Mouse (Mus musculus): Measurements from ENCODE around the gene Krt84. TPM values are rescaled to one million over a fixed set of nuclear protein-coding genes. Genes with fewer than 3 reads are reported as not detected.

Gene Krt84
- total RNA-seq (2021) (not detected), polyA plus RNA-seq (2012; rRNA removed) (not detected in 2 replicates)
- long read RNA-seq: 0 reads

- no peak for DNase-seq
- WGBS: 80% methylated on average over 7 of the region's 7 CpGs
- TF ChIP-seq CTCF (IDR thresholded peaks at IDR 0.05): no peak
- TF ChIP-seq EP300 (IDR thresholded peaks at IDR 0.05; ENCODE audit: insufficient read depth, low read depth, low read length): no peak
- TF ChIP-seq POLR2A (IDR thresholded peaks at IDR 0.05; ENCODE audit: insufficient read depth, low read depth, low read length): no peak
- H3K79me2 ChIP-seq (replicated peaks; ENCODE audit: control insufficient read depth, insufficient read depth, low read length): no peaks in the 10 kb centered on the region
- no peak within 1 kb of the TSS for H3K27ac ChIP-seq
- no peaks in the 10 kb centered on the region for H3K36me3 ChIP-seq (ENCODE audit: control insufficient read depth, insufficient read depth, low read length)
- no peak within 1 kb of the TSS for H3K9ac ChIP-seq (ENCODE audit: low read depth, low read length)
- intact Hi-C loops (cut with DNase I): no loop called here
- no peaks in the 10 kb centered on the region for H3K4me1 ChIP-seq (ENCODE audit: control insufficient read depth, insufficient read depth, low read length)
- H3K4me3 ChIP-seq: no peak within 1 kb of the TSS
- H3K27me3 ChIP-seq (ENCODE audit: control insufficient read depth, insufficient read depth, low read length): peaks cover under 1% of the 10 kb centered on the region; the same call in 1 of the 2 replicates
Observed at GRCm38 (mm10) chr15:101532720-101533119, at the start of gene Krt84. Gene Krt84 (minus strand): TSS chr15:101532820.

- TF ChIP-seq POLR2A (IDR thresholded peaks at IDR 0.05; ENCODE audit: insufficient read depth, low read depth, low read length) (no peak), CTCF (IDR thresholded peaks at IDR 0.05) (no peak), EP300 (IDR thresholded peaks at IDR 0.05; ENCODE audit: insufficient read depth, low read depth, low read length) (no peak)
- WGBS: 63% methylated on average over 3 of the region's 3 CpGs
- no peak overlapping the region for H3K9ac ChIP-seq (ENCODE audit: low read depth, low read length)
Observed at GRCm38 (mm10) chr15:101581701-101582100, 49.1 kb upstream of the Krt84 start.

DNA sequence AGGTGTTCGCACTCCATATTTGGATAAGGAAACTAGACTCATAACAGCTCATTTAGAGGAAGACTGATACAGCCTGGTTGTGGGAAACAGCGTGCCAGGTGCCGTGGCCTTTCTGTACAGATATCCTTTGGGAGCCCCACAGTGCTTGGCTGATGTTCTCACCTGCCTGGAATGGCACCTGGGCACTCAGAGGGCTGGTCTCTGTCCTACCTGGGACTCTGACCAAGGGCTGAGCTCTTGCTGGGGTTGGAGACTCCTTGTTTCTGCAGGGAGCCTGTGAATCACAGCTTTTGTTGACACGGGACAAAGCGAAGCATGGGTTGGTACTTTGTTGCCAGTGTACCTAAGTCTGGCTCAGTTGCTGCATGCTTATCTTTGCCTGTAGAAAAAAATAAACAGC, 42.9 kb upstream of the Krt84 start:
- Histone ChIP-seq H3K27ac (no peak overlapping the region), H3K9ac (ENCODE audit: low read depth, low read length) (no peak overlapping the region), H3K4me3 (no peak overlapping the region), H3K4me1 (ENCODE audit: control insufficient read depth, insufficient read depth, low read length) (no peaks in the 10 kb centered on the region), H3K27me3 (ENCODE audit: control insufficient read depth, insufficient read depth, low read length) (no peaks in the 10 kb centered on the region), H3K79me2 (replicated peaks; ENCODE audit: control insufficient read depth, insufficient read depth, low read length) (no peaks in the 10 kb centered on the region), H3K36me3 (ENCODE audit: control insufficient read depth, insufficient read depth, low read length) (no peaks in the 10 kb centered on the region)
- intact Hi-C loops (cut with DNase I): no loop called here
- peak in 1 of 2 experiments; percentile 4 for DNase-seq
- WGBS: 46% methylated on average over 5 of the region's 5 CpGs
- TF ChIP-seq CTCF (IDR thresholded peaks at IDR 0.05): no peak
- TF ChIP-seq EP300 (IDR thresholded peaks at IDR 0.05; ENCODE audit: insufficient read depth, low read depth, low read length): no peak
- no peak for TF ChIP-seq POLR2A (IDR thresholded peaks at IDR 0.05; ENCODE audit: insufficient read depth, low read depth, low read length)

More at GRCm38 (mm10) chr15:101581701-101582100, 49.1 kb upstream of the Krt84 start:
- no peak for DNase-seq
- intact Hi-C loops (cut with DNase I): no loop called here
- H3K36me3 ChIP-seq (ENCODE audit: control insufficient read depth, insufficient read depth, low read length): no peaks in the 10 kb centered on the region
- H3K27ac ChIP-seq: no peak overlapping the region
- no peaks in the 10 kb centered on the region for H3K79me2 ChIP-seq (replicated peaks; ENCODE audit: control insufficient read depth, insufficient read depth, low read length)
- H3K27me3 ChIP-seq (ENCODE audit: control insufficient read depth, insufficient read depth, low read length): no peaks in the 10 kb centered on the region
- no peaks in the 10 kb centered on the region for H3K4me1 ChIP-seq (ENCODE audit: control insufficient read depth, insufficient read depth, low read length)
- H3K4me3 ChIP-seq: no peak overlapping the region

DNA sequence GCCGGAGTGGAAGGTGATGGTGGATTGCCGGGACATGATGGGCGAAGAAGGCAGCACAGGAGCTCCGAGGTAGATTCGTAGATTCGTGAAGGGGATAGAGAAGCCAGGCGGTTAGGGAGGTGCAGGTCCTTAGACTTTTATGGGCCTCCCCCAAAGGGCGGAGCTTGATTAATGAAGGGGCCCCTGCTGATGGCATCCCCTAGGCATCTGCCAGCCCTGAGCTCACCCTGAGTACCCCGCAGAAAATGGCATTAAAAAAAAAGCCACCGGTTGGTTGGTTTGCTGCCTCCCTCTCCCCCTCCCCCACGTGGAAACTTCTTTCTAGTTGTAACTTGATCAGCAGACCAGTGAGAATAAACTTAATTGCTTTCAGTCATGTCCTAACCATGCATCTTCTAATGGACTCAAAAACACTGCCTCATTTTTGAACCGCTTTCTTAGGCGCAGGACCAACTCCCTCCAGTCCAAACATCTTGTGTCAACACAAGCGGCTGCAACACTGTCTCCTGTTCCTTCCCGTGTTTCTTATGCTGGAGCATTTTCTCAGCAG, 41.3 kb upstream of the Krt84 start, which contains the start of gene Krt75:
TSS of gene Krt75 (minus strand) at position 109 of the 550 bp plus-strand sequence.
- no peak within 1 kb of the TSS for H3K4me3 ChIP-seq
- 62% methylated on average over 15 of the region's 15 CpGs for WGBS
- no peaks in the 10 kb centered on the region for H3K4me1 ChIP-seq (ENCODE audit: control insufficient read depth, insufficient read depth, low read length)
- intact Hi-C loops (cut with DNase I): no loop called here
- no peaks in the 10 kb centered on the region for H3K27me3 ChIP-seq (ENCODE audit: control insufficient read depth, insufficient read depth, low read length)
- no peak within 1 kb of the TSS for H3K27ac ChIP-seq
- H3K9ac ChIP-seq (ENCODE audit: low read depth, low read length): no peak within 1 kb of the TSS
- no peaks in the 10 kb centered on the region for H3K36me3 ChIP-seq (ENCODE audit: control insufficient read depth, insufficient read depth, low read length)
- no peak for DNase-seq
- TF ChIP-seq CTCF (IDR thresholded peaks at IDR 0.05) (no peak), POLR2A (IDR thresholded peaks at IDR 0.05; ENCODE audit: insufficient read depth, low read depth, low read length) (no peak), EP300 (IDR thresholded peaks at IDR 0.05; ENCODE audit: insufficient read depth, low read depth, low read length) (no peak)
- no peaks in the 10 kb centered on the region for H3K79me2 ChIP-seq (replicated peaks; ENCODE audit: control insufficient read depth, insufficient read depth, low read length)

DNA sequence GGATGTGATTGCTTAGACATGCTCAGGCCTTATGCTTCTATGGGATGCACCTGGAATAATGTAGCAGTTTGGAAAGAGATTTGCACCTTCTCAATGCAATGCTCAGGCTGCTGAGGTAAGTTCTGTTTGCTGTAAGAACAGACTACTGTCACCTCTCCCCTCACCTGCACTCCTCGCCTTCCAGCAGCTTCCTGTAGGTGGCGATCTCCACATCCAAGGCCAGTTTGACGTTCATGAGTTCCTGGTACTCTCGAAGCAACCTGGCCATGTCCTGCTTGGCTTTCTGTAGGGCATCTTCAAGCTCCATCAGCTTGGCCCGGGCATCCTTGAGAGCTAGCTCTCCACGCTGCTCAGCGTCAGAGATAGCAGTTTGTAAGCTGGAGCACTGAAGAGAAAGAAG, 35.2 kb upstream of the Krt84 start:
- H3K27ac ChIP-seq: no peak overlapping the region
- H3K79me2 ChIP-seq (replicated peaks; ENCODE audit: control insufficient read depth, insufficient read depth, low read length): no peaks in the 10 kb centered on the region
- no peaks in the 10 kb centered on the region for H3K4me1 ChIP-seq (ENCODE audit: control insufficient read depth, insufficient read depth, low read length)
- no peak for DNase-seq
- H3K9ac ChIP-seq (ENCODE audit: low read depth, low read length): no peak overlapping the region
- TF ChIP-seq EP300 (IDR thresholded peaks at IDR 0.05; ENCODE audit: insufficient read depth, low read depth, low read length): no peak
- TF ChIP-seq POLR2A (IDR thresholded peaks at IDR 0.05; ENCODE audit: insufficient read depth, low read depth, low read length): no peak
- TF ChIP-seq CTCF (IDR thresholded peaks at IDR 0.05): peak; percentile 19; the same call in 1 of the 2 replicates
- 39% methylated on average over 7 of the region's 7 CpGs for WGBS
- no peaks in the 10 kb centered on the region for H3K36me3 ChIP-seq (ENCODE audit: control insufficient read depth, insufficient read depth, low read length)
- intact Hi-C loops (cut with DNase I): no loop called here
- peaks cover 1% of the 10 kb centered on the region; the same call in 1 of the 2 replicates for H3K27me3 ChIP-seq (ENCODE audit: control insufficient read depth, insufficient read depth, low read length)
- H3K4me3 ChIP-seq: no peak overlapping the region

- Histone ChIP-seq H3K4me3 (no peak within 1 kb of the TSS), H3K36me3 (ENCODE audit: control insufficient read depth, insufficient read depth, low read length) (no peaks in the 10 kb centered on the region), H3K27me3 (ENCODE audit: control insufficient read depth, insufficient read depth, low read length) (peaks cover 1% of the 10 kb centered on the region; the same call in 1 of the 2 replicates), H3K9ac (ENCODE audit: low read depth, low read length) (no peak within 1 kb of the TSS), H3K4me1 (ENCODE audit: control insufficient read depth, insufficient read depth, low read length) (no peaks in the 10 kb centered on the region), H3K79me2 (replicated peaks; ENCODE audit: control insufficient read depth, insufficient read depth, low read length) (no peaks in the 10 kb centered on the region), H3K27ac (no peak within 1 kb of the TSS)
- 53% methylated on average over 5 of the region's 5 CpGs for WGBS
- no peak for DNase-seq
- no peak for TF ChIP-seq EP300 (IDR thresholded peaks at IDR 0.05; ENCODE audit: insufficient read depth, low read depth, low read length)
- TF ChIP-seq CTCF (IDR thresholded peaks at IDR 0.05): no peak
- TF ChIP-seq POLR2A (IDR thresholded peaks at IDR 0.05; ENCODE audit: insufficient read depth, low read depth, low read length): no peak
- intact Hi-C loops (cut with DNase I): no loop called here
Observed at GRCm38 (mm10) chr15:101562850-101563249, 30.2 kb upstream of the Krt84 start, which contains the start of gene Krt90. Gene Krt90 (minus strand): TSS chr15:101562950.
